Mouse (Mus musculus): ENCODE data around the gene Wdr74. TPM values are rescaled to one million over a fixed set of nuclear protein-coding genes. Genes with fewer than 3 reads are reported as not detected.

Gene Wdr74
- 29.9 and 51.4 TPM in 2 replicates for polyA plus RNA-seq (2012; rRNA removed; ENCODE audit: low replicate concordance)

DNA sequence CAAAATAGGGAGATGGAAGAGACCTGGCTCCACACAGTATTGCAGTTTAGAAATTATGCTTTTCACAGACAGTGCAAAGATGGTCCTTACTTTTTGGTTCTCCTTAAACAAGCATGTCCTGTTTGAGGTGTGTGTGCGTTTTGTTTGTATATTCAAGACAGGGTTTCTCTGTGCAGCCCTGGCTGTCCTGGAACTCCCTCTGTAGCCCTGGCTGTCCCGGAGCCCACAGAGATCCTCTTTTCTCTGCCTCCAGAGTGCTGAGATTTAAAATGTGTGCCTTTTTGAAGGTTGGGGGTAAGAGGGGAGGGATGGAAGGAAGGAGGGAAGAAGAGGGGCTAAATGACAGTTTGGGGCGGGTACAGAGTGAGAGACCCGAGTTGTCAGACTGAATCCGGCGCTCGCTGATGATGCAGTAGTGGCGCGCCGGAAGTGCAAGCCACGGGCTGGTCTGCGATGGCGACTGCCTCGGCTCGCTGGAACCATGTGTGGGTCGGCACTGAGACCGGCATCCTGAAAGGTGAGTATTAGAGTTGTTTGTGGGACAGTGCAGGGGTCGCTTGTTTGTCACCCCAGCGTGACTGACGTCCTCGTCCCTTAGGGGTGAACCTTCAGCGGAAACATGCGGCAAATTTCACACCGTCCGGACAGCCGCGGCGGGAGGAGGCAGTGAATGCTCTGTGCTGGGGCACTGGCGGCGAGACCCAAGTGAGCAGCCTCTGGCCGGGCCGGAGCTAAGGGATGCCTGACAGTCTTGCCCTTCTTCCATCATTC lies at the start of gene Wdr74:
Gene Wdr74 (plus strand): TSS at position 439 of the 771 bp plus-strand sequence.

GRCm38 (mm10) chr19:8722907-8723573 lies 12.6 kb upstream of the Wdr74 start, which contains the start of gene Slc3a2:
TSS of gene Slc3a2 (minus strand) at chr19:8723369.

GRCm38 (mm10) chr19:8740603-8741002 lies 5.0 kb downstream of the Wdr74 start, which contains the start of gene 1700092M07Rik:
TSS of gene 1700092M07Rik (plus strand) at chr19:8740718.

DNA sequence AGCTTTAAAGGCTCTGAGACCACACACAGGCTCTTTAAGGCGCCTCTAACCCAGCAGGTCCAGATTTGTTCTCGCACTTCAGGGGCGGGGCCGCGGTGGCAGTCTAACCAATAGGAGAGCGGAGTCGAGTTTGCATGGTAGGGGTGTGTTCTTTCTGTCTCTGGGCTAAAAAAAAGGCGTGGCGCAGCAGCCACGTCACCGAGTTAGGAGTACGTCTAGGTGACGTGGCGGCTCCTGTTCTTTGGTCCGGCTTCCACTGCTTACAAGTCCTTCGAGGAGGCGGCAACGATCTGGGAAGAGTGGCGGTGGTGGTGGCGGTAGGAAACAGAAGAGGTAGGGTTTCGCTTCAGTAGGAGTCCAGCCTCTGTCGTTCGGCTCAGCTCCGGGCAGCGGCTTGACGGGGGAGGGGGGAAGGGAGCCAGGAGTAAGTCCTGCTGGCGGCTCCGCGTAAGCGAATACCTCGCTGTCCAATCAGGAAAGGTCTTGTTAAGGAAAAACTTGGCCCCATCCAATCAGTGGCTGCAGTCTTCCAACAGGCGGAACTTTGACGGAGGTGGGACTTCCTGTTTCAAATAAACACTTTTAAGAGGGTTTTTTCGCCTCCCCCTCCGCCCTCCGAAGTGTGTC lies 5.7 kb downstream of the Wdr74 start, which contains the start of gene Stx5a:
Gene Stx5a (plus strand): TSS at position 171 of the 627 bp plus-strand sequence.

GRCm38 (mm10) chr19:8756635-8757387 lies 21.2 kb downstream of the Wdr74 start, which contains the start of gene Nxf1:
TSS of gene Nxf1 (plus strand) at chr19:8757073.

DNA sequence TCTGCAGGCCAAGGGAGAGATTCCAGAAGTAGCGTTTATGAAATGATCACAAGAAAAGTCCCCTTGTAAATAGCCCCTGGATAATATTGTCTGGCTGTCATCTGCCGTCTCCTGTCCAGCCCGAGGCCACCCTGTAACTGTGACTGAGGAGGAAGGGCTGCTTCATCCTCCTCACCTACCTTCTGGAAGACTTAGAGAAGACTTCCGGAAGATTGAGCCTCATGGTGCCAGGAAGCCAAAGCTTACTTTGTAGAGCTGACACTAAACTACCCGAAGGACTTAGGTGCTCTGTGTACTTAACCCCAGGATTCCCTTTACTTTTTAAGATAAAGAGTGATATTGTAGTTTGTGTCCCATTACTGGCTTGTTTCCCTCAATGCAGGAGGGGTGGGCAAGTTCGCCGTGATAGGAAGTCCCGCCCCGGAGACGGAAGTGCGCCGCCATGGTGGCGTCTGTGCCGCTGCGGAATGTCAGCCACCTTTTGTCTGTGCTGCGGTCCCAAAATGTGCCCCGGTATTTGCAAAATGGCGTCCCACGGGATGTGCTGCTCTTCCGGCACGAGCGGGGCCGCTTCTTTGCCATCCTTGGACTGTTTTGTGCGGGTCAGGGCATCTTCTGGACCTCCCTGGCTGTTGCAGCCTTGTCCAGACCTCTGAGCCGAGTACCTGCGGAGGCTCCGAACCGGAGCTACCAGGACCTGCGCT lies 35.1 kb downstream of the Wdr74 start, which contains the start of gene Tmem223:
Gene Tmem223 (plus strand): TSS at position 430 of the 704 bp plus-strand sequence.

GRCm38 (mm10) chr19:8774086-8774835 lies 38.6 kb downstream of the Wdr74 start, which contains the start of gene Tmem179b:
TSS of gene Tmem179b (minus strand) at chr19:8774467.

GRCm38 (mm10) chr19:8786008-8786781 lies 50.6 kb downstream of the Wdr74 start, which contains the start of gene Taf6l:
TSS of gene Taf6l (minus strand) at chr19:8786417.

Other genes with a start within 250 kb of the Wdr74 start
- 0.03 TPM in 1 of 2 replicates, not detected in the other for gene Slc22a8, start 144.6 kb upstream of the Wdr74 start, polyA plus RNA-seq (2012; rRNA removed; ENCODE audit: low replicate concordance)
- gene Slc22a6, start 117.8 kb upstream of the Wdr74 start, polyA plus RNA-seq (2012; rRNA removed; ENCODE audit: low replicate concordance): not detected in 2 replicates
- gene Chrm1, start 72.0 kb upstream of the Wdr74 start, polyA plus RNA-seq (2012; rRNA removed; ENCODE audit: low replicate concordance): 0.15 TPM in 1 of 2 replicates, not detected in the other
- 230 and 245 TPM in 2 replicates for gene Slc3a2, start 12.5 kb upstream of the Wdr74 start, polyA plus RNA-seq (2012; rRNA removed; ENCODE audit: low replicate concordance)
- not detected in 2 replicates for gene 1700092M07Rik, start 4.9 kb downstream of the Wdr74 start, polyA plus RNA-seq (2012; rRNA removed; ENCODE audit: low replicate concordance)
- 89.0 and 134 TPM in 2 replicates for gene Stx5a, start 5.6 kb downstream of the Wdr74 start, polyA plus RNA-seq (2012; rRNA removed; ENCODE audit: low replicate concordance)
- 93.8 and 152 TPM in 2 replicates for gene Nxf1, start 21.2 kb downstream of the Wdr74 start, polyA plus RNA-seq (2012; rRNA removed; ENCODE audit: low replicate concordance)
- 255 and 279 TPM in 2 replicates for gene Tmem223, start 35.2 kb downstream of the Wdr74 start, polyA plus RNA-seq (2012; rRNA removed; ENCODE audit: low replicate concordance)
- 92.4 and 101 TPM in 2 replicates for gene Tmem179b, start 38.6 kb downstream of the Wdr74 start, polyA plus RNA-seq (2012; rRNA removed; ENCODE audit: low replicate concordance)
- gene Taf6l, start 50.6 kb downstream of the Wdr74 start, polyA plus RNA-seq (2012; rRNA removed; ENCODE audit: low replicate concordance): 15.5 and 19.6 TPM in 2 replicates
- gene Polr2g, start 62.8 kb downstream of the Wdr74 start, polyA plus RNA-seq (2012; rRNA removed; ENCODE audit: low replicate concordance): 72.1 and 72.3 TPM in 2 replicates
- 2.1 and 3.7 TPM in 2 replicates for gene Zbtb3, start 66.7 kb downstream of the Wdr74 start, polyA plus RNA-seq (2012; rRNA removed; ENCODE audit: low replicate concordance)
- 19.7 and 28.1 TPM in 2 replicates for gene Ttc9c, start 83.5 kb downstream of the Wdr74 start, polyA plus RNA-seq (2012; rRNA removed; ENCODE audit: low replicate concordance)
- 13.8 and 28.4 TPM in 2 replicates for gene Hnrnpul2, start 84.2 kb downstream of the Wdr74 start, polyA plus RNA-seq (2012; rRNA removed; ENCODE audit: low replicate concordance)
- gene AC129217.1, start 93.9 kb downstream of the Wdr74 start, polyA plus RNA-seq (2012; rRNA removed; ENCODE audit: low replicate concordance): 1.4 TPM in 1 of 2 replicates, not detected in the other
- gene Bscl2, start 101.6 kb downstream of the Wdr74 start, polyA plus RNA-seq (2012; rRNA removed; ENCODE audit: low replicate concordance): 401 and 771 TPM in 2 replicates
- gene Gng3, start 103.4 kb downstream of the Wdr74 start, polyA plus RNA-seq (2012; rRNA removed; ENCODE audit: low replicate concordance): 0.45 and 1.2 TPM in 2 replicates
- 14.5 and 30.5 TPM in 2 replicates for gene Lrrn4cl, start 114.9 kb downstream of the Wdr74 start, polyA plus RNA-seq (2012; rRNA removed; ENCODE audit: low replicate concordance)
- gene Ubxn1, start 135.7 kb downstream of the Wdr74 start, polyA plus RNA-seq (2012; rRNA removed; ENCODE audit: low replicate concordance): 98.3 and 108 TPM in 2 replicates
- gene Uqcc3, start 145.1 kb downstream of the Wdr74 start, polyA plus RNA-seq (2012; rRNA removed; ENCODE audit: low replicate concordance): 37.3 and 43.9 TPM in 2 replicates
- 2.7 and 4.3 TPM in 2 replicates for gene Lbhd1, start 147.9 kb downstream of the Wdr74 start, polyA plus RNA-seq (2012; rRNA removed; ENCODE audit: low replicate concordance)
- gene Gm49403, start 148.1 kb downstream of the Wdr74 start, polyA plus RNA-seq (2012; rRNA removed; ENCODE audit: low replicate concordance): not detected in 2 replicates
- gene 1810009A15Rik, start 153.0 kb downstream of the Wdr74 start, polyA plus RNA-seq (2012; rRNA removed; ENCODE audit: low replicate concordance): 25.8 and 26.2 TPM in 2 replicates
- gene Gm49416, start 153.1 kb downstream of the Wdr74 start, polyA plus RNA-seq (2012; rRNA removed; ENCODE audit: low replicate concordance): 0.34 TPM in 1 of 2 replicates, not detected in the other
- 19.2 and 38.4 TPM in 2 replicates for gene Ints5, start 157.2 kb downstream of the Wdr74 start, polyA plus RNA-seq (2012; rRNA removed; ENCODE audit: low replicate concordance)
- gene Ganab, start 162.2 kb downstream of the Wdr74 start, polyA plus RNA-seq (2012; rRNA removed; ENCODE audit: low replicate concordance): 101 and 184 TPM in 2 replicates
- 78.6 and 99.5 TPM in 2 replicates for gene B3gat3, start 184.5 kb downstream of the Wdr74 start, polyA plus RNA-seq (2012; rRNA removed; ENCODE audit: low replicate concordance)
- gene Rom1, start 193.5 kb downstream of the Wdr74 start, polyA plus RNA-seq (2012; rRNA removed; ENCODE audit: low replicate concordance): 13.6 and 15.0 TPM in 2 replicates
- gene Eml3, start 193.7 kb downstream of the Wdr74 start, polyA plus RNA-seq (2012; rRNA removed; ENCODE audit: low replicate concordance): 53.7 and 84.8 TPM in 2 replicates
- 20.1 and 44.4 TPM in 2 replicates for gene Mta2, start 206.0 kb downstream of the Wdr74 start, polyA plus RNA-seq (2012; rRNA removed; ENCODE audit: low replicate concordance)
- 15.9 and 30.2 TPM in 2 replicates for gene Tut1, start 218.0 kb downstream of the Wdr74 start, polyA plus RNA-seq (2012; rRNA removed; ENCODE audit: low replicate concordance)
- gene Eef1g, start 231.2 kb downstream of the Wdr74 start, polyA plus RNA-seq (2012; rRNA removed; ENCODE audit: low replicate concordance): 255 and 492 TPM in 2 replicates